Mouse (Mus musculus): ENCODE results near the gene Sec16a.

GRCm38 (mm10) chr2:26410931-26411411 lies 34.0 kb downstream of the Sec16a start:
- TF ChIP-seq CTCF (conservative IDR thresholded peaks at IDR 0.05; ENCODE audit: low read length) (no peak), POU5F1 (IDR thresholded peaks at IDR 0.05; ENCODE audit: borderline replicate concordance, low read length) (no peak)

All from E14TG2a.4 (cell line).